Mouse (Mus musculus) midbrain, embryonic 15.5 days (tissue): Measurements from ENCODE around the gene Mgrn1. TPM values are rescaled to one million over a fixed set of nuclear protein-coding genes. Genes with fewer than 3 reads are reported as not detected.

Source experiments
- ATAC-seq: fragments of 200-750 bp; cut with Nextera tagmentation; replicated peaks from 2 replicates; pipeline ENCODE4 v1.8.0; 2017; ENCODE audit warnings: moderate TSS enrichment
- H3K27ac ChIP-seq: fragments of 300-500 bp; sonication (generic); 2 replicates; pipeline ENCODE4 v1.5.1; 2015; ENCODE audit warnings: mild to moderate bottlenecking, inconsistent platforms
- H3K27me3 ChIP-seq: fragments of 300-500 bp; sonication (generic); replicated peaks from 2 replicates; pipeline ENCODE4 v1.6.1; 2015; ENCODE audit warnings: inconsistent platforms
- H3K36me3 ChIP-seq: fragments of 300-500 bp; sonication (generic); replicated peaks from 2 replicates; pipeline ENCODE4 v1.6.1; 2015; ENCODE audit warnings: inconsistent platforms
- H3K4me1 ChIP-seq: fragments of 300-500 bp; sonication (generic); 2 replicates; pipeline ENCODE4 v1.6.1; 2015; ENCODE audit warnings: inconsistent platforms
- H3K4me2 ChIP-seq: fragments of 300-500 bp; sonication (generic); 2 replicates; pipeline ENCODE4 v1.6.1; 2015; ENCODE audit warnings: inconsistent platforms, mild to moderate bottlenecking, moderate library complexity
- H3K4me3 ChIP-seq: fragments of 300-500 bp; sonication (generic); 2 replicates; pipeline ENCODE4 v1.5.1; 2015; ENCODE audit warnings: mild to moderate bottlenecking, inconsistent platforms
- H3K9ac ChIP-seq: fragments of 300-500 bp; sonication (generic); 2 replicates; pipeline ENCODE4 v1.6.1; 2015; ENCODE audit warnings: mild to moderate bottlenecking, inconsistent platforms
- H3K9me3 ChIP-seq: fragments of 300-500 bp; sonication (generic); 2 replicates; pipeline ENCODE4 v1.6.1; 2016; ENCODE audit warnings: inconsistent platforms
- WGBS: fragments of 180-500 bp; shearing (Covaris S2); methylation state at CpG from one replicate; pipeline ENCODE4 v1.1.7; 2015; ENCODE audit warnings: mixed read lengths; 5-methylcytosine and 5-hydroxymethylcytosine counted together
- polyA plus RNA-seq: library from polyadenylated mRNA; unstranded; fragments of >200 nt; fragmentation: Nextera tagmentation; extraction: Ambion mirVana; gene quantifications from 2 replicates; pipeline ENCODE4 v1.2.1, GENCODE M21; 2015

Gene Mgrn1
- polyA plus RNA-seq, 1 experiment from 2014 or later, result 124 TPM

DNA sequence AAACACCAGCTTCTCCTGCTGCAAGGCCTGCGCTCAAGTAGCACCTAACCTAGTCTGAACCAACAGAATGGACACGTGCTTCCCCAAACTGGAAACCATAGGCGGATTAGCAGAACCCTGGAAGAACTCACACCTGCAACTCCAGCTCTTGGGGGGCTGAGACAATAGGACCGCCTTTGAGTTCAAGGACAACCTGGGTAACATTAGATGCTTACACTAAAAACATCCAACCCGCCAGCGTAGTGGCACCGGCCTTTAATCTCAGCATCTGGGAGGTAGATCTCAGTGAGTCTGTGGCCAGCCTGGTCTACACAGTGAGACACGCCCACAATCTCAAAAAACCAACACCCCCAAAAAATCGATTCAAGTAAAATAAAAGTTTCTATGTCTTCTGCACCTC, 77.3 kb downstream of the Mgrn1 start:
- WGBS, result 37% methylated on average over 9 of the region's 9 CpGs
- H3K27ac ChIP-seq, result no peak overlapping the region

DNA sequence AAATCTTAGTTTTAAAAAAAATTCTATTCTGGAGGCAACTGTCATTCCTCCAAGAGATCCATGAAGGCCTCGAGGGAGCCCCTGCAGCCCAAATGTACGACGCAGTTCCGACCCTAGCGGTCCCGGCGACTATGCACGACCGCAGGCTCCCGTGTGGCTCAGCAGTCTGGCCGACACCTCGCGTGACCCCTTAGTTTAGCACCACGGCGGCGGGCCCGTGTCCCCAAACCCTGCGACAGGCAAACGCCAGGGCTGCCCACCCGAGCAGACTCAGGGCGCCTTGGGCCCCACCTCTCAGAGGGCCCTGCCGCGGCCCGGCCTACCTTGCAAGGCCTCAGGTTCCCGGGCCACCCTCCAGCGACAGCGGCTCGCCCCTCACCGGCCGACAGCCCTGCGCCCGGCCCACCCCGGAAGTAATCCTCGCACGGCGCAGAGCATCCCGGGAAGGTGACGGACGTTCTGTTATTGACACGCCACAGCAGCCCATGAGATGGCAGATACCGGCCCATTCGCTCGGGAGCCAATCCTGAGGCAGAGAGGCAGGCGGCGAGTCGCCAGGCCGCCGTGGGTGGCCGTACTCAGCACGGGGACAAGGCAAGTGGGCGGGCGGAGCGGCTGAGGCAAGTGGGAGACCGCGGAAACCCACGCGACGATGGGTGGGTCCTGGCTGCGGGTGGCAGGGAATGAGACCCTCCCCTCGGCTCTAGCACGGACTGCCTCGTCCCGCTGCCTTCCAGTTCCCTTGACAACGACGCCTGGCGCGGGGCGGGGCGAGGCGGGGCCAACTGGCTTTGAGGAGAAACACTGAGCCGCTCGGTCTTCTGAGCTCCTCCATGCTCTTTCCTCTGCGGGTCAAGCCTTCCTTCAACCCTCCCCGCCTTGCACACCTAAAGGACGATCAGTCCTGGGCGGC, 78.0 kb downstream of the Mgrn1 start, which contains the start of gene Anks3:
Gene Anks3, minus strand, starts transcription at position 409 of the 913 bp plus-strand sequence.
- peak within 1 kb of the TSS; percentile 87 for H3K4me2 ChIP-seq
- H3K27me3 ChIP-seq, result no peaks in the 10 kb centered on the region
- peak within 1 kb of the TSS; percentile 93 for H3K9ac ChIP-seq
- H3K36me3 ChIP-seq, result no peaks in the 10 kb centered on the region
- peak within 1 kb of the TSS; percentile 91 for H3K27ac ChIP-seq
- peak; percentile 98 for ATAC-seq
- under 1% methylated on average over 75 of the region's 76 CpGs for WGBS
- peaks cover 26% of the 10 kb centered on the region for H3K4me1 ChIP-seq
- peak within 1 kb of the TSS; percentile 94 for H3K4me3 ChIP-seq
- H3K9me3 ChIP-seq, result no peaks in the 10 kb centered on the region

More for the DNA sequence above, 77.3 kb downstream of the Mgrn1 start:
- Histone ChIP-seq H3K9me3 (no peaks in the 10 kb centered on the region), H3K9ac (peak overlapping the region; percentile 93), H3K36me3 (no peaks in the 10 kb centered on the region), H3K27me3 (no peaks in the 10 kb centered on the region), H3K4me1 (peaks cover 26% of the 10 kb centered on the region), H3K4me3 (peak overlapping the region; percentile 94), H3K4me2 (peak overlapping the region; percentile 87)
- ATAC-seq, result no peak

DNA sequence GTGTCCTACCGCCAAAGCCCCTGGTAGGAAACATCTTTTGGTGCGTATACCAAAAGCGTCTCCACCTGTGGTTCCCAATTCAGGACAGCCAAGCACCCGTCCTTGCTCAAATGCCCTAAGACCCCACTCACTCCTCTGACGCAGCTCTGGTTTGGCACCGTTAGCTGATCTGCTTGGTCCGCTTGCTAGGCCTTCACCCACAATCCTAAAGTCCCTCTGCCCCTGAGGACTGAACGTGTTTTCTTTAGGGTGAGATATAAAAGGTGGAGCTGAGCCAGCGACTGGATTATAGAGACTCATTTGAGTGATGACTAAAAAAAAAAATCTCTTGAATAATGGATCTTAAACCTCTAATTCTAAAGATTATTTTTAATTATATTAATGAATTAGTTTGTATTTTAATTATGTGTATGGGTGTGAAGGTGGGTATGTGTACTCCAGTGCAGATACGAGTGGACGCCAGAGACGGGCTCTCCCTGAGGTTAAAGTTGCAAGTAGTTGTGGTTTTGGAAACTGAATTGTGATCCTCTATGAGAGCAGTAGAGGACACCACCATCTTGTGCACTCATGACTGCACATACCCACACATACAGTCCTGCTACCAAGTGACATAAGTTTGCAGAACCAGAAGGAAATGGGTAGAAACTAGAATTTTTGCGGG, 78.8 kb downstream of the Mgrn1 start:
- Histone ChIP-seq H3K4me1 (peaks cover 26% of the 10 kb centered on the region), H3K27me3 (no peaks in the 10 kb centered on the region), H3K9me3 (no peaks in the 10 kb centered on the region), H3K4me2 (peak overlapping the region; percentile 87), H3K27ac (peak overlapping the region; percentile 91), H3K9ac (peak overlapping the region; percentile 93), H3K36me3 (no peaks in the 10 kb centered on the region), H3K4me3 (peak overlapping the region; percentile 94)
- WGBS, result 20% methylated on average over 13 of the region's 13 CpGs
- ATAC-seq, result peak; percentile 31

DNA sequence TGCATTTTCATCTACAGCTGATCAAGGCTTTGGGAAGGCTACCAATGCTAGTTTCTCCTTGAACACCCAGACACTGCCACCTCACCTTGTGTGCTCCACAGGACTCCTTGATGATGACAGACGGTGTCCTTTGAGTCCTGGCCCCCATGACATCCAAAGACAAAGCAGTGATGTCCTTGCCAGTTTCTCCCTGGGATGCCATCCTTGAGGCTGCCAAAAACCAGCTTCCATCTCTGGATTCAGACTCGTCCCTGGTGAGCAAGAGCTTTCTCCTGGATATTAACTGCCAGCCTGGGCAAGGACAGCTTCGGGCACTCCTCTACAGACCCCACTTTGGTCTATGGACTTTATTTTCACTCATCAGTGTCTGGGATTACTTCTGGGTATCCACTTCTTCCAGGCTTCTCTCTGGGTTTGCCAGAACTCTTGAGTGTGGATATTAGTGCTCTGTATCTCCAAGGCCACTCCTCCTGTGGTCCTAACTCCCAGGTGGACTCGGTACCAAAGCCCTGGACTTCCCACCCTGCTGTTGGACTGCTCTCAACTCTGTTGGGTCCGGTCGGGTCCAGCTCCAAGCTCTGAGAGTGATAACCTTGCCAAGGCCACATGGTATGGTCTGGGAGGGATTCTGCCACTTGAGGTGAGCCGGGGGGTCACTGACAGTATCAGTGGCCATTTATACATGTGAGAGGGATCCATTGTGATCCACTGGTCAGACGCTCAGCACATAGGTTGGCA, 79.5 kb downstream of the Mgrn1 start:
- Histone ChIP-seq H3K4me2 (peak overlapping the region; percentile 87), H3K27ac (0 out of 2 replicates have a peak overlapping the region, but pooled peaks have one; percentile 91), H3K9me3 (no peaks in the 10 kb centered on the region), H3K9ac (0 out of 2 replicates have a peak overlapping the region, but pooled peaks have one; percentile 6), H3K27me3 (no peaks in the 10 kb centered on the region), H3K4me1 (peaks cover 26% of the 10 kb centered on the region), H3K4me3 (peak overlapping the region; percentile 94; the same call in 1 of the 2 replicates), H3K36me3 (no peaks in the 10 kb centered on the region)
- 90% methylated on average over 8 of the region's 8 CpGs for WGBS
- ATAC-seq, result no peak

DNA sequence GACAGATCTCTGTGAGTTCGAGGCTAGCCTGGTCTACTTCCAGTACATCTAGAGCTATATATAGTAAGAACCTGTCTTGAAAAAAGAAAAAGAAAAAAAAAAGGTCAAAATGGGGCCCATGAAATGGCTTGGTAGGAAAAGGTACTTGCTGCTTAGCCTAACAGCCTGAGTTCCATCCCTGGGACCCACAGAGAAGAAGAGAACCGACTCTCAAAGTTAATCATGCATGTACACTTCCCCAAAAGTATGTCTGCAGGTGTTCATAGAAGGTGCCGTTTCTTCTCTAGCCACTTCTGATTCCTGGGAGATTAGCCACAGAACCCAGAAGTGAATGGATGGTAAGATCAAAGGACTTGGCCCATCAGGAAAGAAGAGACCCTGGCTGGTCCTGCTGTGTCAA, 82.4 kb downstream of the Mgrn1 start:
- Histone ChIP-seq H3K27ac (no peak overlapping the region), H3K27me3 (no peaks in the 10 kb centered on the region), H3K36me3 (0 out of 2 replicates have a peak, but pooled peaks cover 3% of the 10 kb centered on the region), H3K4me2 (no peak overlapping the region), H3K4me3 (no peak overlapping the region), H3K9me3 (no peaks in the 10 kb centered on the region), H3K4me1 (peaks cover 7% of the 10 kb centered on the region), H3K9ac (no peak overlapping the region)
- ATAC-seq, result no peak
- 74% methylated on average over 3 of the region's 3 CpGs for WGBS

DNA sequence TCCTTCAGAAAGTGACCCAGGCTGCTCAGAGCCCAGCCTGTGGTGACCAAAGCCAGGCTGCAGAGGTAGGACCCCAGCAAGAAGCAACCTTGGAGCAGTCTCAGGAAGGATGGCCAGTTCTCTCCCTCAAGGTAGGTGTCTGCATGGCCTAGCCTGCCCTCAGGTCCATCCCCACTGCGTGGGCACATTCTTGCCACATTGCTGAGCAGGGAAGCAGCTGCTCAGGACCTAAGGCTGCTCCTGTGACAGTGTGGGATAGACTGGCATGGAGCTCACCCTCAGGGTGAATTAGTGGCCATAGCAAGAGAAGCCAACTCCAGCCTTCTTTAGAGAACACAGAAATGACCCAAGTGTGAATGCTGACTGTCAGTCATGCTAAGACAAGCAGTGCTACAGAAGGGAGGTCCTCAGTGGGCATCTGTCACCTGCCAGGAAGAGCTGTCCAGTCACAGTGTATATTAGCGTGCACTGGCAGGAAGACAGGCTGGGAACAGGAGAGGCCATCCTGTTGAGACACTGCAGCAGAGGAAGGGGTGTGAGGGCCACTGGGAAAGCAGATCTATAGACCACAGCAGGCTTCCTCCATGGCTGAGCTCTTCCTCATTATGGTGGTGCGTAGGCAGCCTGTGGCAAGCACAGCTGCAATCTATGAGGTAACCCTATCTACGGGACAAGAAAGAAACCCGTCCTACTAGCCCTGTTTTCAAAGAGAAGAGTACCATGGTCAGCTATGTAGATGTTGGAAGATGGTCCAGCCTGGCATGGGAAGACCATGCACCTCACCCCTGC, 83.2 kb downstream of the Mgrn1 start:
- WGBS, result 88% methylated on average over 5 of the region's 5 CpGs
- no peak for ATAC-seq
- Histone ChIP-seq H3K9me3 (no peaks in the 10 kb centered on the region), H3K9ac (no peak overlapping the region), H3K36me3 (0 out of 2 replicates have a peak, but pooled peaks cover 3% of the 10 kb centered on the region), H3K27me3 (no peaks in the 10 kb centered on the region), H3K4me1 (peaks cover 6% of the 10 kb centered on the region), H3K27ac (no peak overlapping the region), H3K4me2 (no peak overlapping the region), H3K4me3 (no peak overlapping the region)

DNA sequence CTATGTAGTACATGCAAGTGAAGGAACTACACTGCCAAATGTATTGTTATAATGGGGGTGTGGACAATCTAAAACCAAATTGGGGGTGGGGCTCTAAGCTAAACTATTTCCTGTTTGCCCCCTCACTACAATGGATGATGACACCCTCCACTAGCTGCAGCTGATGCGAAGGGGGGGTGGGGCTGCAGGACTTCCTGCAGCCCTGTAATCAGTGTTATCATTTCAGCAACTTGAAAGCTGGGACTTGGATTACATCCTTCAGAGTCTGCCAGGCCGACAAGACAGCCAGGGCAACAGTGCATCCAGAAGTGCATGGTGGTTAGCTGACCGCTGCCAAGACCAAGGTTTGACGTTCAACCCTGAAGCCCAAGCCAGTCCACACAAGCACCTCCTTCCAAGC, 85.6 kb downstream of the Mgrn1 start:
- H3K27me3 ChIP-seq, result no peaks in the 10 kb centered on the region
- WGBS, result 88% methylated on average over 4 of the region's 4 CpGs
- no peak for ATAC-seq

DNA sequence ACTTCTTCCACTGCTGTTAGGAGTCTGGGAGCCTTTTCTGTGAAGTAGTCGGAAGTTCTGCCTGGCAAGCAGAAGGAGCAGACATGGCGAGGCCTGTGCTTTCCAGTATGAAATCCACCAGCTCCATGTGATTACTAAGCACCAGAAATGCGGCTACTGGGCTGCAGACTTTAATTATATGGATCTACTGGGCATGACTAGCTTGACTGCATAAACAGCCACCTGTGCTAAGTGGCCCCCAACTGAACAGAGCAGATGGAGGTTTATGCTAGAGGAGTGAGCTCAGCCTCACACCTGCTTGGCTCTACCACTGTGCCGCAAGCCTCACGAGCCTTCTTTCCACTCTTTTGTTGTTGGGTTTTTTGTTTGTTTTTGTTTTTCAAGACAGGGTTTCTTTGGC, 88.5 kb downstream of the Mgrn1 start:
- Histone ChIP-seq H3K36me3 (0 out of 2 replicates have a peak, but pooled peaks cover 3% of the 10 kb centered on the region), H3K27me3 (no peaks in the 10 kb centered on the region), H3K4me1 (no peaks in the 10 kb centered on the region), H3K4me2 (no peak overlapping the region), H3K9ac (no peak overlapping the region), H3K4me3 (no peak overlapping the region), H3K27ac (no peak overlapping the region), H3K9me3 (no peaks in the 10 kb centered on the region)
- WGBS, result 77% methylated on average over 5 of the region's 5 CpGs
- ATAC-seq, result no peak

More for the DNA sequence above, 85.6 kb downstream of the Mgrn1 start:
- Histone ChIP-seq H3K4me3 (no peak overlapping the region), H3K9me3 (no peaks in the 10 kb centered on the region), H3K27ac (no peak overlapping the region), H3K4me2 (no peak overlapping the region), H3K36me3 (0 out of 2 replicates have a peak, but pooled peaks cover 3% of the 10 kb centered on the region), H3K9ac (no peak overlapping the region), H3K4me1 (no peaks in the 10 kb centered on the region)

DNA sequence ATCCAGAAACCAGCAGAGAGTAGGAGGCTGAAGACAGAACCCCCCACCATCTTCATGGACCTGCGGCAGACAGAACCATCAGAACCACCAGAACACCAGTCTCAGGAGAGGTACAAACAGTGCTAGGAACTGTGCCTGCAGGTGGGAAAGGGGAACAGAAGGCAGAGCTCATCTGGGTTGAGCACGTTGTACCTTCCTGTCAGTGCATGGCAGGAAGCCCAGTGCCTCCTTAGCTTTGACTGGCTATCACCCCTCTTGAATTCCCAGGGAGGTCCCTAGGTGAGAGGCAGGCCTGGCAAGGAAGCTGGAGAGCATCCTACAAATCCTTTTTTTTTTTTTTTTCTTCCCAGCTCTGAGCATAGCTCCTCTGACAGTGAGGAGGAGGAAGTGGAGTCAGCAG, 90.1 kb downstream of the Mgrn1 start:
- Histone ChIP-seq H3K36me3 (0 out of 2 replicates have a peak, but pooled peaks cover 3% of the 10 kb centered on the region), H3K4me3 (no peak overlapping the region), H3K27ac (no peak overlapping the region), H3K9ac (no peak overlapping the region), H3K27me3 (no peaks in the 10 kb centered on the region), H3K4me1 (no peaks in the 10 kb centered on the region), H3K9me3 (no peaks in the 10 kb centered on the region), H3K4me2 (no peak overlapping the region)
- 68% methylated on average over 2 of the region's 2 CpGs for WGBS
- ATAC-seq, result no peak

DNA sequence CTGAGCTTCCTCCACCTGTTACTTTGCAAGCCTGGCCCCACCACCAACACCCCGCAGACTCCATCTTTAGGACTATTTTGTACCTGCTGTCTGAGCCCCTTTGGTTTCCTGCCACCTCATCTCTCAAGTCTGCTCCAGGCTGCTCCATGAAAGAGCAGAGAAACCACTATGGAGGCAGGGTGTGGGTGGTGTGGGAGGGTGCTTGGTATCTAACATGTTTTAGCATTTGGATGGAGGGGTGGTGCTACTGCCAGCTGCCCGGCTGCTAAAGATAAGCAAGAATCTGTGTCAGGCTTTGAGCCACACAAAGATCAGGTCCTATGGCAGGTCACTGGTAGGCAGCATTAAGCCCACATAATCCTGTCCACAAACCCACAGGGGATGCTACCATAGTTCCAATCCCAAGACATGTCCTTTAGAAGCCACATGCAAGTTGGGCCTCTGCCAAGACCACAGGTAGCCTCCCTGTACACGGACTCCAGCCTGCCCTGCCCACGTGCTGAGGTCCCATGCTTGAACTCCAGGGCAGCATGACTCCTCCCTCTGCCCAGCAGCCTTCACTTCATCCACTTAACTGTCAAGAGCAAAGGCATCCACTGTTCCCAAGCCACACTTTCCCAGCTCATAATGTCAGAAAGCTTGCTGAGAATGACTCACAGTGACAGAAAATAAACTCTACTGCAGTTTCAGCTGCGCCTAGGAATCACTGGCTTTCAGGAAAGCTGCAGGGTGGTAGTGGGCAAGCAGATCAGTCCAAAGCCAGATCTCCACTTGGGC, 92.4 kb downstream of the Mgrn1 start:
- Histone ChIP-seq H3K36me3 (no peaks in the 10 kb centered on the region), H3K4me3 (no peak overlapping the region), H3K4me2 (no peak overlapping the region), H3K9ac (no peak overlapping the region), H3K4me1 (no peaks in the 10 kb centered on the region), H3K27ac (no peak overlapping the region), H3K9me3 (no peaks in the 10 kb centered on the region), H3K27me3 (no peaks in the 10 kb centered on the region)
- 72% methylated on average over 5 of the region's 5 CpGs for WGBS
- ATAC-seq, result no peak
